Mouse (Mus musculus) retina, postnatal 7 days (tissue): ENCODE measurements around the gene Rem2.

Source experiments
- DNase-seq: peaks from one replicate; pipeline ENCODE4 v3.0.0-alpha.2; 2012; ENCODE audit warnings: low read depth, low spot score

Rem2 gene

GRCm38 (mm10) chr14:54443712-54444618 is 31.9 kb upstream of the Rem2 start:
- no peak for DNase-seq

DNA sequence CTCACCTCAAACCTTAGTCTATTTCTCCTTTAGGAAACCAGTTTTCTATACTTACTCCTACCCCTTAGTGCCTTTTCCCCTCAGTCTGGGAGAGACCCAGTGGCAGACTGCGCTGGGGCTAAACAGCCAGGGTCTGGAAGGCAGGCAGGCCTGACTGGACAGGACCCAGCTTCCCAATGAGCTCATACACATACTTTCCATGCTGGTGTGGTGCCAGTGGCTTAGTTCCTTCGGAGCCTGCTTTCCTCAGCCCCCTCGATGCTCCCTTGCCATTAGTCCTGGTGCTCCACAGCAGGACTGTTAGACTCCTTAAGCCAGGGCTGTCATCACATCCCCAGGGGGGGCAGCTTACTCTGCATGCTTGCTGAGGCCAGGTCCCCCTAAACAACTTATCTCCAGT is 30.4 kb upstream of the Rem2 start:
- DNase-seq: no peak

DNA sequence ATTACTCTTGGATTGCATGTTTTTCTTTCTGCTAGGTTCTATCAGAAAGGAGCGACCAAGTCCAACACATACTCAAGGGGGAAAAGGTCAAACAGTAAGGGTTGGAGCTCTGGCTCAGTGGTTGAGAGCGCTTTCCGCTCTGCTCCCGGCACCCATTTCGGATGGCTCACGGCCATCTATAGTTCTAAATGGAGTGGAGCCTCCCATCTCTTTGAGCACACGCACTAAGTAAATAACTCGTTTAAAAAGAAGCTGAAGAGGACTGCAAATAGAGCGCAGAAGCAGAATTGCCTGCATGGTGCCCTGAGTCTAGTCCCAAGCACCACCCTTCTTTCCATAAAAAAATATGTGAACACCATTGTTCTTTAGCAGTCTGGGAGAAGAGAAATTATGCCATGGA is 22.3 kb upstream of the Rem2 start:
- no peak for DNase-seq

DNA sequence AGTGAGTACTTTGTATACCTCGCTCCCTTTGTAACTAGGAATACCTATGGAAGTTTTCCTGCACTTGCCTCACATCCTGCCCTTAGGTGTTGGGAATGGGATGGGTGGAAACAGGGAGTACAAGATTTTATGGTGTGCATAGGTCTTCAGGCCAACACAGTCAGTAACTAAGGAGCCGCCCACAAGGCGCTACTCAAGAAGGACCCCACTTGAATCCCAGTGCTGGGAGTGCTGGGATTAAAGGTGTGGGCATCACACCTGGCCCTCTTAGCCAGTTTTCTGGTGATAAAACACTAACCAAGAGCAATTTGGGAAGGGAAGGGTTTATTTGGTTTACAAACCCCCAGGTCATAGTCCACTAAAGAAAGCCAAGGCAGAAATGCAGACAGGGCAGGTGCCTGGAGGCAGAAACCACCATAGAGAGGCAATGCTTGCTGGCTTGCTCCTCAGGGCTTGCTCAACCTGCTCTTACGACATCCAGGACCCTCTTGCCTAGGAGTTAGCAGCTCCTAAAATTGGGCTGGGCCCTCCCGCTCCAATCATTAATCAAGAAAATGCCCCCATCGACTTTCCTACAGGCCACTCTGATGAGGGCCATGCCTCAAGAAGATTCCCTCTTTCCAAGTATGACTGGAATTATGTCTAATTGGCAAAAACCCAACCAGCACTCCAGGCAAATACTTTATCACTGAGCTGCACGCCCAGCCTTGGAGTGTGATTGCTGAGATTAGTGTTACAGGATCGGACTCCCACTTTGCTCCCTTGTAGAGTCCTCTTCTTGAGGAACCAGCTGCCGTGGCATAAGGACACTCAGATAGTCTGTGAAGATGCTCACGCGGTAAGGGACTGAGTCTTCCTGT is 21.0 kb upstream of the Rem2 start:
- DNase-seq: no peak

GRCm38 (mm10) chr14:54457907-54458569 is 17.9 kb upstream of the Rem2 start:
- DNase-seq: no peak

DNA sequence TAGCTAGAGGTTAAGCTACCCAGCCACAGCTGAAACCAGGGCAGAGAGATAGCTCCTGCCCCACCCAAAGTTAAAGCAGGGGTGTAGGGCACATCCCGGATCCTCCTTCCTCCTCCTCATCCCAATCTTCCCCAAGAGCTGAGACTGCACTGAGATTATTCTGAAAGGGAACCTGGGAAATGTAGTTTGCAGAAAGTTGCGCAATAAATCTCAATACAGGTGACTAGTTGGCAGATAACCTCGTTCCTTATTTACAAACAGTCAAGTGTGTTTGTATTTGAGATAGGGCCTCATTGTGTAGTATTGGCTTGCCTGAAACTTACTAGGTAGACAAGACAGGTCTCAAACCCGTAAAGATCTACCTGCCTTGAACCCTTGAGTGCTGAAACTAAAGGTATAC is 13.8 kb upstream of the Rem2 start:
- no peak for DNase-seq

- DNase-seq: no peak
Measured at GRCm38 (mm10) chr14:54463108-54463958, 12.6 kb upstream of the Rem2 start.

- DNase-seq: peak; percentile 57
Measured at GRCm38 (mm10) chr14:54463959-54464292, 12.0 kb upstream of the Rem2 start, which contains the start of gene Lrp10. TSS of gene Lrp10 (plus strand) at chr14:54464137.

DNA sequence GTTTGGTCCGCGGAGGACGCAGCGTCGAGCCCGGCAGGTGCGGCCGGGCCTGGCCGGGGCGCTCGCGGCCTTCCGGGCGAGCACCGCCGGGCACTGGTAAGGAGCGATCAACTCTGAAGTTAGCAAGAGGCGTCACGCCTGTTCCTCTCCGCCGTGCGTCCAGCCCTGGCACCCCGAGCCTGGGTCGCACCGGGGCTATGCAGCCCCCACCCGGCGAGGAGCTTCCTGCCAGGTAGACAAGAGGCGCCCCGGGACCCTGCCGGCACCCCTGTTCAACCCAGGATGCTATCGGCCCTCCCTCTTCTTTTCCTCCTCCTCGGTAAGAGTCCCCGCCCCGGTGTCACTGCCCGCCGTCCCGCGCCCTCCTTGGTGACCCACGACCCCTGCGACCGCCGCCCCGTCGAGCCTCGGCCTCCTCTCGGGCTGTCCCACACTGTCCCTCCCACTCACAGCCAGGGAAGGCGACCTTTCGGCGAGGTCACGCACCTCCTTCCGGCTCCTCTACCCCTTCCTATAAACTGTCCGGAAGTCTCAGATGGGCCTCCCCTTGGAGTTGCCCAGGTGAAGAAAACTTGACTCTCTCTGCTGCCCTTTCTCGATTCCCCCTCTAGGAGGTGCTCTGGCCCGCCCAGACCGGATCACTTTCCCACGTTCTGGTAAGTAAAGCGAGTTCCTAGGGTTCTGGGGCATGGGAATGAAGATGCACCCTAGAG is 11.5 kb upstream of the Rem2 start:
- DNase-seq: no peak

GRCm38 (mm10) chr14:54471467-54471866 is 4.4 kb upstream of the Rem2 start:
- DNase-seq: no peak

- DNase-seq: no peak
Measured at GRCm38 (mm10) chr14:54472671-54473070, 3.2 kb upstream of the Rem2 start.

- DNase-seq: no peak
Measured at GRCm38 (mm10) chr14:54474744-54475143, 1.2 kb upstream of the Rem2 start.

DNA sequence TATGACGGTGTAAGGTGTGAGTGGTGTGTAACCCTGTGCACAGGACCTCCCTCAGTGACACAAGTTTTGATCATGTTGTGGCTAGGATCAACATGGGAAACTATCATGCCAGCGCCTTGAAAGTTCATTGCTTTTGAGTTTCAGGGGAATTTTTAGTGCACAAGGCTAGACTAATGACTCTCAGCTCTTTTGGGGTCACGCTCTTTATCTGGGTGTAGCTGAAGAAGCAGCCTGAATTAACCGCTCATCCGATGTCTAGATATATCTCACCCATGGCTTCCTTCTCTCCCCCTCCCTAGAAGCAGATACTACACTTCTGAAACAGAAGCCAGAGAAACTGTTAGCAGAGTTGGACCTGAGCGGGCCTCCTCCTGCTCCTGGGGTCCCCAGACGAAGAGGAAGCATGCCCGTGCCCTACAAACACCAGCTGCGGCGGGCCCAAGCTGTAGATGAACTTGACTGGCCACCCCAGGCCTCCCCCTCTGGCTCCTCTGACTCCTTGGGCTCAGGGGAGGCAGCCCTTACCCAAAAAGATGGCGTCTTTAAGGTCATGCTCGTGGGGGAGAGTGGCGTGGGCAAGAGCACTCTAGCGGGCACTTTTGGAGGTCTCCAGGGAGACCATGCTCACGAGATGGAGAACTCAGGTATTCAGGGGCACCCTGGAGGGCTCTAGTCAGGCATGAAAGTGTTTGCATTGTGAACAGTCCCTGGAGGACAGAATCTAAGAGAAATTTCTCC is 1.4 kb downstream of the Rem2 start:
- no peak for DNase-seq

DNA sequence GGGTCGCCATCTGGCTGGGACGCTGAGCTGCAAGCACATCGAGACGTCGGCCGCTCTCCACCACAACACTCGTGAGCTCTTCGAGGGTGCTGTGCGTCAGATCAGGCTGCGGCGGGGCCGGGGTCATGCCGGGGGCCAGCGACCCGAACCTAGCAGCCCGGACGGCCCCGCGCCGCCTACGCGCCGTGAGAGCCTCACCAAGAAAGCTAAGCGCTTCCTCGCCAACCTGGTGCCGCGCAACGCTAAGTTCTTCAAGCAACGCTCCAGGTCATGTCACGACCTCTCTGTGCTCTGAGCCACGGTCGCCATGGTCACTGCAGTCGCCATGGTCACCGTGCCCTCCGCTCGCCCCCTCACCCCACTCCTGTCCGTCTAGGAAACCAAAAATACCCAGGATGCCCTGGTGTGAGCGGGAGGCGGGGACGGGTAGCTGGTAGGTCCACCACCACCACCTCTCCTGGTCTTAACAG is 3.6 kb downstream of the Rem2 start:
- DNase-seq: no peak

- DNase-seq: no peak
Measured at GRCm38 (mm10) chr14:54480673-54481072, 4.8 kb downstream of the Rem2 start.

- DNase-seq: no peak
Measured at GRCm38 (mm10) chr14:54481402-54481801, 5.5 kb downstream of the Rem2 start.

- no peak for DNase-seq
Measured at GRCm38 (mm10) chr14:54482498-54482897, 6.6 kb downstream of the Rem2 start.

DNA sequence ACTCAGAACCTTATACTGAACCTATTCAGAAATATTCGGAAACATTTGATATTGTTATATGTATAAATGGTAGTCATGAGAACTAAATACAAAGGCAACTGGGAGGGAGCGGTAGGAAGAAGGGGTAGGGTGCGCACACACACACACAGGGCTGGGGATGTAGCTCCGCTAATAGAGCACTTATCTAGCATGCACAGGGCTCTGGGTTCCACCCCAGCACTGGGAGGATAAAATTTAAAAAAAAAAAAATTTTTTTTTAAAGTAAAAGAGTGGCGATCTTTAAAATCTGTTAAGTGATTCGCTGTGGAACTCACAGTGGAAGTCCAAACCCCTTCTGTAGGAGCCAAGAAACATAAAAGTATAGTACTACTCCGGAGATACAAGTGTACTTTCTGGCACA is 10.0 kb downstream of the Rem2 start:
- DNase-seq: no peak

GRCm38 (mm10) chr14:54487732-54488131 is 11.8 kb downstream of the Rem2 start:
- no peak for DNase-seq

- DNase-seq: no peak
Measured at GRCm38 (mm10) chr14:54488350-54488749, 12.4 kb downstream of the Rem2 start.
